Mouse (Mus musculus) embryonic facial prominence, embryonic 14.5 days (tissue): Measurements from ENCODE around the gene Pus7l. TPM values are rescaled to one million over a fixed set of nuclear protein-coding genes. Genes with fewer than 3 reads are reported as not detected.

Source experiments
- ATAC-seq: fragments of 200-750 bp; cut with Nextera tagmentation; 2 replicates; pipeline ENCODE4 v1.8.0; 2017; ENCODE audit warnings: low read depth, moderate number of reproducible peaks, moderate TSS enrichment
- DNase-seq: peaks from one replicate; pipeline ENCODE4 v3.0.0-alpha.2; 2015; ENCODE audit warnings: low spot score
- H3K27ac ChIP-seq: fragments of 300-500 bp; sonication (generic); replicated peaks from 2 replicates; pipeline ENCODE4 v1.5.1; 2014; ENCODE audit warnings: low read depth, mild to moderate bottlenecking, low read length, moderate library complexity
- H3K27me3 ChIP-seq: fragments of 300-500 bp; sonication (generic); replicated peaks from 2 replicates; pipeline ENCODE4 v1.6.1; 2014; ENCODE audit warnings: low read length; ENCODE audit not compliant: control insufficient read depth, insufficient read depth
- H3K36me3 ChIP-seq: fragments of 300-500 bp; sonication (generic); 2 replicates; pipeline ENCODE4 v1.6.1; 2014; ENCODE audit warnings: low read length, mixed read lengths; ENCODE audit not compliant: control insufficient read depth, insufficient read depth
- H3K4me1 ChIP-seq: fragments of 300-500 bp; sonication (generic); 2 replicates; pipeline ENCODE4 v1.6.1; 2014; ENCODE audit warnings: antibody characterized with exemption, low read length; ENCODE audit not compliant: control insufficient read depth, insufficient read depth
- H3K4me2 ChIP-seq: fragments of 300-500 bp; sonication (generic); 2 replicates; pipeline ENCODE4 v1.6.1; 2014; ENCODE audit warnings: low read depth, mild to moderate bottlenecking, low read length, moderate library complexity, mixed read lengths
- H3K4me3 ChIP-seq: fragments of 300-500 bp; sonication (generic); 2 replicates; pipeline ENCODE4 v1.5.1; 2014; ENCODE audit warnings: low read depth, mild to moderate bottlenecking, low read length
- H3K9ac ChIP-seq: fragments of 300-500 bp; sonication (generic); 2 replicates; pipeline ENCODE4 v1.6.1; 2014; ENCODE audit warnings: low read depth, mild to moderate bottlenecking, low read length, moderate library complexity, mixed read lengths
- H3K9me3 ChIP-seq: fragments of 300-500 bp; sonication (generic); 2 replicates; pipeline ENCODE4 v1.6.1; 2016; ENCODE audit warnings: low read length; ENCODE audit not compliant: control insufficient read depth
- WGBS: fragments of 180-500 bp; shearing (Covaris S2); extraction: QIAGEN DNeasy Blood & Tissue Kit; methylation state at CpG from one replicate; pipeline ENCODE4 v1.1.7; 2014; 5-methylcytosine and 5-hydroxymethylcytosine counted together
- polyA plus RNA-seq: library from polyadenylated mRNA; unstranded; fragments of >200 nt; fragmentation: Nextera tagmentation; extraction: Ambion mirVana; gene quantifications from 2 replicates; pipeline ENCODE4 v1.2.1, GENCODE M21; 2014

Pus7l gene
- polyA plus RNA-seq, 1 experiment from 2014 or later: 8.7 TPM

GRCm38 (mm10) chr15:94582000-94582593 is 38.8 kb upstream of the Pus7l start:
- Histone ChIP-seq H3K27ac (no peak overlapping the region), H3K36me3 (peaks cover 80% of the 10 kb centered on the region), H3K9ac (no peak overlapping the region), H3K4me1 (no peaks in the 10 kb centered on the region), H3K9me3 (no peaks in the 10 kb centered on the region), H3K4me3 (no peak overlapping the region), H3K4me2 (no peak overlapping the region), H3K27me3 (no peaks in the 10 kb centered on the region)
- WGBS: 65% methylated on average over 7 of the region's 7 CpGs
- no peak for DNase-seq
- ATAC-seq: no peak

DNA sequence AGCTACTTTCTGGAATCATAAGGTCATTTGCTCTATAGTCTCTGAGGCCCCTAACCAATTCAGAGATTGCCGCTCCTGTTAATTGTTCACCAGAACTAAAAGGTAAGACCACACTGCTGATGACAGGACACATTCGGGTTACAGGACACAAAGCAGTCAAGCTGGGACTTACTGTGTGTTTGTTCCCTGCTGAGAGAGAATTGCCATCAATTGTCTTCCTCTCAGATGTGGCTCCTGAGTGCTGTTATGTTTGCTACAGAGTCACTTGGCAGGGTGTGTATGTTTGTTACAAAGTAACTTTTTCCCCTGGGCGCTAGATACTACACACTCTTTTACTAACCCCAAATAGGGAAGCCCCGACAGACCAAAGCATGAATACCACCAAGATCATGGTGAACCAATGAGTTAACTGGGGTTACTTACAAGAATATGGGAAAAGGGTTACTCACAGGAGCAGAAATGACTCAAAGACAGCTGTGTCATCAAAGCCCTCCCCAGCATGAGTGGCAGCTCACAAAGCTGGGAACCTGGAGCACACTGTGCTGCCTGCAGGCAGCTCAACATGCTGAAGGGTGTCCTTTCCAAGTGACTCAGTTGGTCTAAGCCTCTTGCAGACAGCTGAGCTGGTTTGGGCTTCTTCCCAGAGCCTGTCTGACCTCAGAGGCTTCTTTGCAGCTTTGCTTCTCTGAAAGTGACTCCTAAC is 31.4 kb upstream of the Pus7l start:
- no peak overlapping the region for H3K27ac ChIP-seq
- no peaks in the 10 kb centered on the region for H3K4me1 ChIP-seq
- WGBS: 70% methylated on average over 4 of the region's 4 CpGs
- DNase-seq (no peak), ATAC-seq (no peak)
- no peak overlapping the region for H3K4me2 ChIP-seq
- no peaks in the 10 kb centered on the region for H3K27me3 ChIP-seq
- H3K4me3 ChIP-seq: no peak overlapping the region
- peaks cover 14% of the 10 kb centered on the region for H3K36me3 ChIP-seq
- H3K9ac ChIP-seq: no peak overlapping the region
- no peaks in the 10 kb centered on the region for H3K9me3 ChIP-seq

- no peak overlapping the region for H3K4me2 ChIP-seq
- 62% methylated on average over 8 of the region's 8 CpGs for WGBS
- no peak for DNase-seq
These were observed 29.4 kb upstream of the Pus7l start for GRCm38 (mm10) chr15:94572746-94573145.

DNA sequence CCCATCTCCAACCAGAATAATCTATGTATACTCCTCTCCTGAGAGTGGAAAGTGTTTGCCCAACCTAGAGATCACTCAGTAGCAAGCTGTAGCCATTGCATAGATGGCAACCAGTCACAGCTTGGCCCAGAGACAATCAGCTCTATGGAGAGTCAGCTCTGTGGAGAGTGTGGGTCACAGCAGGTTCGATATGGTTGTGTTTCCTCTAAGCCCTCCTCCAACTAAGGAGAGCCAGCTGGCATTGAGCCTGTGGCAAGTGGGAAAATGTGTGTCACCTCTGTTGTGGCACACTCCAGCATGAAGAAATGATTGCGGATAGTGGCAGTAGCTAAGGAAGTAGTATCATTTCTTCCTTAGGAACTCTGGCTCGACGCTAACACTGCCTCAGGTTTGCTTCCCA is 28.2 kb upstream of the Pus7l start:
- H3K27me3 ChIP-seq: no peaks in the 10 kb centered on the region
- 79% methylated on average over 4 of the region's 4 CpGs for WGBS
- no peaks in the 10 kb centered on the region for H3K4me1 ChIP-seq
- H3K27ac ChIP-seq: no peak overlapping the region
- DNase-seq (no peak), ATAC-seq (no peak)
- no peaks in the 10 kb centered on the region for H3K9me3 ChIP-seq
- H3K9ac ChIP-seq: no peak overlapping the region
- no peak overlapping the region for H3K4me3 ChIP-seq
- no peak overlapping the region for H3K4me2 ChIP-seq
- no peaks in the 10 kb centered on the region for H3K36me3 ChIP-seq

More at GRCm38 (mm10) chr15:94572746-94573145, 29.4 kb upstream of the Pus7l start:
- no peak for ATAC-seq
- Histone ChIP-seq H3K4me1 (no peaks in the 10 kb centered on the region), H3K36me3 (no peaks in the 10 kb centered on the region), H3K27me3 (no peaks in the 10 kb centered on the region), H3K27ac (no peak overlapping the region), H3K9me3 (no peaks in the 10 kb centered on the region), H3K9ac (no peak overlapping the region), H3K4me3 (no peak overlapping the region)

DNA sequence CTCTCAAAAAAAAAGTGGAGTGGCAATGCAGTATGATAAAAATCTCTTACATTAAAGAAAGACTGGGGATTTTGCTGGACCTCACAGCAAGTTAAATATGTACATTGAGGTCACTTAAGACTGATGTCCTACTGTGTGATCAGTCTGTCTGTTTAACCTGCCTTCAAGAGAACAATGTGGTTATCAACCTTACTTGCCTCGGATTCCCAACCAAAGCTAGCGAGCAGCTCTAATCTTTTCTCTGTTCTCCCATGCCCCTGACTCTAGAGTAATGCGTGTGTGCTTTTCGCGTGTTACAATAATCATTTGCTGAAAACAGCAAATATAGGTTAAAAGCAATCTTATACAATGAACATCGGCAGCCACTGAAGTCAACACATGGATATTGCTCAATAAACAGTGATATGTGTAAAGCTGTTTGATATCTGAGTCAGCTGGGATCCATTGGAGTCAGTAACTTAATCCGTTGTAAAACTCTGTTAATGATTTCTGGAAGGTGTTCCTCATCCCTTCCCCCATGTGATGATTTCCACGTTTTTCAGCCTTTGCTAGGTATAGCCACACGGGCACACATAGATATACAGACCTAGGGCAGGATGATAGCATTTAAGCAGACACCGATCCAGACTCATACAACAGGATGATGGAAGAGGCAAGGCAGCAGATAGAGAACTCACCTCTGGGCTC is 25.3 kb upstream of the Pus7l start:
- DNase-seq: no peak
- no peak overlapping the region for H3K27ac ChIP-seq
- no peak overlapping the region for H3K4me2 ChIP-seq
- H3K9ac ChIP-seq: no peak overlapping the region
- no peaks in the 10 kb centered on the region for H3K27me3 ChIP-seq
- no peak for ATAC-seq
- no peaks in the 10 kb centered on the region for H3K36me3 ChIP-seq
- WGBS: 81% methylated on average over 10 of the region's 10 CpGs
- no peaks in the 10 kb centered on the region for H3K4me1 ChIP-seq
- H3K4me3 ChIP-seq: no peak overlapping the region
- no peaks in the 10 kb centered on the region for H3K9me3 ChIP-seq

DNA sequence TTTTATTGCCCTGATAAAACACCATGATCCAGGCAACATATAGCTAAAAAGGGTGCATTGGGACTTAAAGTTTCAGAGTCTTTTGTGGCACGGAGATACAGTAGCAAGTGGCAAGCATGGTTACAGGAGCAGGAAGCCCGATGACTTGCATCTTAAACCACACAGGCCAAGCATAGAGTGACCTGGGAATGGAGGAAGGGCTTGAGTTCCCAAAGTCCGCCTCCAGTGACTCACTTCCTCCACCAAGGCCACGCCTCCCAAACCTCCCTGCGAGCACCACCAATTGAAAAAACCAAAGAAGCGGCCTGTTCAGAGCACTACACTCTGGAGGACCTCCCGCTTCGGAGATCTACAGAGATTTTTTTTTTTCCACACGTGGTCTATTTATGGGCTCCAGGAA is 22.5 kb upstream of the Pus7l start:
- DNase-seq (no peak), ATAC-seq (no peak)
- 82% methylated on average over 9 of the region's 9 CpGs for WGBS
- H3K9ac ChIP-seq: no peak overlapping the region
- no peak overlapping the region for H3K4me2 ChIP-seq
- no peaks in the 10 kb centered on the region for H3K36me3 ChIP-seq
- no peak overlapping the region for H3K4me3 ChIP-seq
- H3K27ac ChIP-seq: no peak overlapping the region
- H3K9me3 ChIP-seq: no peaks in the 10 kb centered on the region
- H3K27me3 ChIP-seq: no peaks in the 10 kb centered on the region
- no peaks in the 10 kb centered on the region for H3K4me1 ChIP-seq

DNA sequence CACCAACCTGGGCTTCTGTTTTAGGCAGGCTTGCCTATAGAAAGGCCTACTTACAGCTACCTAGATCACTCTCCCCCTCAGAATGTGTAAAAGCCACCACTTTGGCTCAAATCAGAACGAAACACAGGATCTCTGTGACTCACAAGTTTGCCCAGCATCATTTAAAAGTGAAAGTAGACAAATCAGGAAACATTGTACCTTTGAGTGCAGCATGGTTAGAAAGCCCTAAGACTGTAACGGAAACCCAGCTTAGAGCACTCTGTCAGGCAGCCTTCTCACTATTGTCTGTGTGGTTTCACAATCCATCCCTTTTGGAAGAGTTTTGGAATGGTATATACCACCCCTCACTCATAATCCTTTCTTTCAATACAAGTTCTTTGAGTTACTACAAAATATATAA is 21.6 kb upstream of the Pus7l start:
- Histone ChIP-seq H3K27me3 (no peaks in the 10 kb centered on the region), H3K9me3 (no peaks in the 10 kb centered on the region), H3K36me3 (no peaks in the 10 kb centered on the region), H3K27ac (no peak overlapping the region), H3K9ac (no peak overlapping the region), H3K4me2 (no peak overlapping the region), H3K4me3 (no peak overlapping the region), H3K4me1 (no peaks in the 10 kb centered on the region)
- ATAC-seq: no peak
- WGBS: 84% methylated on average over 2 of the region's 2 CpGs
- DNase-seq: no peak

GRCm38 (mm10) chr15:94558895-94559656 is 15.7 kb upstream of the Pus7l start:
- Histone ChIP-seq H3K9me3 (no peaks in the 10 kb centered on the region), H3K9ac (no peak overlapping the region), H3K27me3 (no peaks in the 10 kb centered on the region), H3K27ac (no peak overlapping the region), H3K4me2 (no peak overlapping the region), H3K4me1 (no peaks in the 10 kb centered on the region), H3K36me3 (peaks cover 4% of the 10 kb centered on the region; the same call in 1 of the 2 replicates), H3K4me3 (no peak overlapping the region)
- ATAC-seq (no peak), DNase-seq (no peak)
- 82% methylated on average over 17 of the region's 17 CpGs for WGBS
